Mouse (Mus musculus): ENCODE results near the gene Ndufa4l2.

DNA sequence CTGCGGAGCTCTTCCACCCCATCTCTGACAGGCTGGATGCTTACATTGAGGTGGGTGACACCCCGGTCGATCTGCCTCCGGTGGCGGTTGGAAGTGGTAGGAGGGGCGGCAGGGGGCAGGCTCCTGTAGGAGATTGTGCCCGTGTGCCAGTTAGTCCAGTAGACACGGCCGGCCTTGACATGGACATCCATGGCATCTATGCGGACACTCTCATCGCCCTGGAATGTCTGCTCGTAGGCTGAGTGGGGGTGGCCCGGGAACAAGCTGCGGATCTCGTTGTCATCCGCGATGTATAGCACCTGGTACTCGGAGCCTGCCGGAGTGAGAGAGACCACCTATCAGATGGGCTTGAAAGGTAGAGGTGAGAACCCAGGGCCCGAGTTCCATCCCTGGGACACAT, 29.6 kb downstream of the Ndufa4l2 start:
- TF ChIP-seq GATA1 (IDR thresholded peaks at IDR 0.05; ENCODE audit: borderline replicate concordance, low read length) (no peak), FLI1 (IDR thresholded peaks at IDR 0.05; ENCODE audit: low read length) (no peak)

Measured in megakaryocyte, embryonic 14.5 days (primary cell).